Mouse (Mus musculus) MEL (cell line): ENCODE measurements around the gene Gm20708. TPM values are rescaled to one million over a fixed set of nuclear protein-coding genes. Genes with fewer than 3 reads are reported as not detected.
"Not testable (repeated sequence)": the region's sequence is repeated elsewhere in the genome, so short reads cannot be mapped to it uniquely, and the experiment has no call there.

Experiments
- DNase-seq: peaks from one replicate; pipeline ENCODE4 v3.0.0; 2011; ENCODE audit warnings: low read depth, low spot score
- H3K27ac ChIP-seq: 2 replicates; pipeline ENCODE4 v1.5.1; 2012; ENCODE audit warnings: low read depth, mild to moderate bottlenecking, control low read depth, low read length, moderate library complexity; ENCODE audit not compliant: control insufficient read depth
- H3K27me3 ChIP-seq, 2 experiments: fragments of 150-350 bp in 1 of 2; sonication (generic) in 1 of 2; 2 replicates each; pipeline ENCODE4 v1.6.1; 2012; ENCODE audit warnings: low read length in 2 of 2, mild to moderate bottlenecking in 2 of 2, improper control_type of control experiment in 1 of 2, moderate library complexity in 1 of 2; ENCODE audit not compliant: insufficient read depth in 2 of 2, control insufficient read depth in 1 of 2
- H3K36me3 ChIP-seq, 2 experiments: 2 replicates each; pipeline ENCODE4 v1.6.1; 2012 to 2014; ENCODE audit warnings: low read length in 2 of 2, improper control_type of control experiment in 1 of 2, inconsistent platforms in 1 of 2, mild to moderate bottlenecking in 1 of 2; ENCODE audit not compliant: insufficient read depth in 2 of 2, control insufficient read depth in 1 of 2
- H3K4me1 ChIP-seq, 2 experiments: fragments of 150-350 bp in 1 of 2; sonication (generic) in 1 of 2; 2 replicates each; pipeline ENCODE4 v1.6.1; 2012; ENCODE audit warnings: low read length in 2 of 2, improper control_type of control experiment in 1 of 2, mild to moderate bottlenecking in 1 of 2; ENCODE audit not compliant: insufficient read depth in 2 of 2, control insufficient read depth in 1 of 2
- H3K4me3 ChIP-seq, 2 experiments: fragments of 150-350 bp in 1 of 2; sonication (generic) in 1 of 2; 2 replicates each; pipeline ENCODE4 v1.5.1; 2012; ENCODE audit warnings: low read depth in 2 of 2, low read length in 2 of 2, mild to moderate bottlenecking in 2 of 2, moderate library complexity in 2 of 2, control low read depth in 1 of 2, improper control_type of control experiment in 1 of 2; ENCODE audit not compliant: control insufficient read depth in 1 of 2, insufficient read depth in 1 of 2
- H3K79me2 ChIP-seq: 2 replicates; pipeline ENCODE4 v1.6.1; 2012; ENCODE audit warnings: mild to moderate bottlenecking, low read length, moderate library complexity; ENCODE audit not compliant: control insufficient read depth, poor library complexity, insufficient read depth
- H3K9ac ChIP-seq: 2 replicates; pipeline ENCODE4 v1.6.1; 2012; ENCODE audit warnings: low read depth, mild to moderate bottlenecking, control low read depth, low read length, moderate library complexity; ENCODE audit not compliant: control insufficient read depth, poor library complexity, severe bottlenecking
- H3K9me3 ChIP-seq: fragments of 150-350 bp; sonication (generic); replicated peaks from 2 replicates; pipeline ENCODE4 v1.6.1; 2012; ENCODE audit warnings: mild to moderate bottlenecking, low read length, improper control_type of control experiment, moderate library complexity; ENCODE audit not compliant: insufficient read depth
- CHD1 ChIP-seq: IDR thresholded peaks from 2 replicates; pipeline ENCODE4 v1.6.1; 2012; ENCODE audit warnings: low read depth, mild to moderate bottlenecking, inconsistent platforms, low read length, improper control_type of control experiment
- ETS1 ChIP-seq: IDR thresholded peaks from 2 replicates; pipeline ENCODE4 v1.6.1; 2012; ENCODE audit warnings: low read depth, mild to moderate bottlenecking, inconsistent platforms, low read length, improper control_type of control experiment, moderate library complexity
- GATA1 ChIP-seq: IDR thresholded peaks from 2 replicates; pipeline ENCODE4 v1.6.1; 2011; ENCODE audit warnings: low read depth, low read length, improper control_type of control experiment
- HCFC1 ChIP-seq: IDR thresholded peaks from 2 replicates; pipeline ENCODE4 v1.6.1; 2012; ENCODE audit warnings: low read depth, mild to moderate bottlenecking, inconsistent platforms, low read length, improper control_type of control experiment, moderate library complexity
- KAT2A ChIP-seq: conservative IDR thresholded peaks from 2 replicates; pipeline ENCODE4 v1.6.1; 2012; ENCODE audit warnings: low read depth, low read length, improper control_type of control experiment, inconsistent platforms
- MAFK ChIP-seq: IDR thresholded peaks from 2 replicates; pipeline ENCODE4 v1.6.1; 2011; ENCODE audit warnings: low read depth, mild to moderate bottlenecking, low read length, improper control_type of control experiment, borderline replicate concordance
- MAZ ChIP-seq: IDR thresholded peaks from 2 replicates; pipeline ENCODE4 v1.6.1; 2012; ENCODE audit warnings: low read depth, mild to moderate bottlenecking, inconsistent platforms, low read length, improper control_type of control experiment
- MYB ChIP-seq: IDR thresholded peaks from 2 replicates; pipeline ENCODE4 v1.6.1; 2011; ENCODE audit warnings: mild to moderate bottlenecking, low read depth, low read length, improper control_type of control experiment
- NELFE ChIP-seq: IDR thresholded peaks from 2 replicates; pipeline ENCODE4 v1.6.1; 2011; ENCODE audit warnings: low read depth, low read length, improper control_type of control experiment
- NRF1 ChIP-seq: IDR thresholded peaks from 2 replicates; pipeline ENCODE4 v1.6.1; 2014; ENCODE audit warnings: low read depth, mild to moderate bottlenecking, inconsistent platforms, low read length, improper control_type of control experiment, moderate library complexity; ENCODE audit not compliant: poor library complexity, insufficient read depth, severe bottlenecking
- POLR2AphosphoS5 ChIP-seq: IDR thresholded peaks from 2 replicates; pipeline ENCODE4 v1.6.1; 2012; ENCODE audit warnings: low read depth, borderline replicate concordance, mild to moderate bottlenecking, inconsistent platforms, low read length, moderate library complexity, mixed read lengths
- RAD21 ChIP-seq: IDR thresholded peaks from 2 replicates; pipeline ENCODE4 v1.6.1; 2011; ENCODE audit warnings: mild to moderate bottlenecking, low read depth, low read length, improper control_type of control experiment
- RCOR1 ChIP-seq: IDR thresholded peaks from 2 replicates; pipeline ENCODE4 v1.6.1; 2012; ENCODE audit warnings: low read depth, mild to moderate bottlenecking, inconsistent platforms, low read length, improper control_type of control experiment
- SMC3 ChIP-seq: IDR thresholded peaks from 2 replicates; pipeline ENCODE4 v1.6.1; 2011; ENCODE audit warnings: low read depth, low read length, improper control_type of control experiment
- TAL1 ChIP-seq: IDR thresholded peaks from 2 replicates; pipeline ENCODE4 v1.6.1; 2012; ENCODE audit warnings: mild to moderate bottlenecking, inconsistent platforms, low read length, moderate library complexity, mixed read lengths
- TBP ChIP-seq: IDR thresholded peaks from 2 replicates; pipeline ENCODE4 v1.8.0; 2011; ENCODE audit warnings: low read depth, low read length, improper control_type of control experiment
- UBTF ChIP-seq: IDR thresholded peaks from 2 replicates; pipeline ENCODE4 v1.6.1; 2012; ENCODE audit warnings: low read depth, mild to moderate bottlenecking, inconsistent platforms, low read length, improper control_type of control experiment, moderate library complexity, borderline replicate concordance; ENCODE audit not compliant: insufficient read depth
- ZC3H11A ChIP-seq: IDR thresholded peaks from 2 replicates; pipeline ENCODE4 v1.6.1; 2012; ENCODE audit warnings: low read depth, mild to moderate bottlenecking, inconsistent platforms, low read length, improper control_type of control experiment
- ZNF384 ChIP-seq: IDR thresholded peaks from 2 replicates; pipeline ENCODE4 v1.6.1; 2012; ENCODE audit warnings: low read depth, mild to moderate bottlenecking, inconsistent platforms, low read length, improper control_type of control experiment
- polyA plus RNA-seq, 2 experiments: library from polyadenylated mRNA; stranded (reverse) in 1 of 2; unstranded in 1 of 2; fragments of >175 nt in 1 of 2; fragments of >200 nt in 1 of 2; gene quantifications; 2 replicates each; pipeline versions ENCODE4 v1.2.1 to v1.2.4; 2012; ENCODE audit warnings: low replicate concordance in 2 of 2, low read depth in 1 of 2; ENCODE audit not compliant: insufficient read length in 2 of 2, insufficient read depth in 1 of 2, missing spikeins in 1 of 2
- total RNA-seq: library from RNA; depleted of rRNA; stranded (reverse); fragments of 300-350 nt; gene quantifications from 2 replicates; pipeline ENCODE4 v1.2.3, GENCODE M21; 2012

The Gm20708 gene
- total and polyA plus RNA-seq, 3 experiments: 0.70 to 0.85 TPM; not detected in 1

GRCm38 (mm10) chr11:117833509-117833908 lies 24.0 kb downstream of the Gm20708 start:
- H3K79me2 ChIP-seq, DNase-seq, H3K27ac ChIP-seq, H3K27me3 ChIP-seq, H3K4me3 ChIP-seq, H3K9me3 ChIP-seq, H3K9ac ChIP-seq: not testable (repeated sequence)
- Histone ChIP-seq H3K36me3 (peaks cover 0 to 35% of the 10 kb centered on the region in 2 experiments; a peak in 2 of 4 replicates), H3K4me1 (peaks cover 23 to 48% of the 10 kb centered on the region in 2 experiments)
- TF ChIP-seq ZNF384: peak; percentile 69

- H3K27me3 ChIP-seq: no peaks in the 10 kb centered on the region
- H3K4me3 ChIP-seq: no peak overlapping the region
- H3K9me3 ChIP-seq: no peaks in the 10 kb centered on the region
- TF ChIP-seq GATA1 (no peak), TAL1 (no peak), ZC3H11A (no peak), SMC3 (no peak), NRF1 (no peak), UBTF (no peak), NELFE (no peak), MAFK (no peak), HCFC1 (no peak), CHD1 (no peak), KAT2A (no peak), RCOR1 (no peak), MAZ (no peak), TBP (no peak), ETS1 (no peak), POLR2AphosphoS5 (no peak), ZNF384 (no peak), RAD21 (no peak), MYB (no peak)
- DNase-seq: no peak
- no peak overlapping the region for H3K9ac ChIP-seq
- H3K27ac ChIP-seq: no peak overlapping the region
- no peaks in the 10 kb centered on the region for H3K79me2 ChIP-seq
- peaks cover 0 to 32% of the 10 kb centered on the region in 2 experiments; a peak in 2 of 4 replicates for H3K36me3 ChIP-seq
- H3K4me1 ChIP-seq: peaks cover 23 to 45% of the 10 kb centered on the region in 2 experiments
Measured at GRCm38 (mm10) chr11:117834086-117834485, 24.6 kb downstream of the Gm20708 start.
